Mouse (Mus musculus) limb, embryonic 12.5 days (tissue): ENCODE measurements around the gene Grtp1. TPM values are rescaled to one million over a fixed set of nuclear protein-coding genes. Genes with fewer than 3 reads are reported as not detected.
A peak's percentile ranks its signal among the peaks of the same experiment; 100 is the strongest.

Source experiments
- ATAC-seq: fragments of 200-750 bp; cut with Nextera tagmentation; 2 replicates; pipeline ENCODE4 v1.8.0; 2017; ENCODE audit warnings: low read depth, moderate TSS enrichment; ENCODE audit not compliant: insufficient number of reproducible peaks, insufficient read depth, low FRiP score, low TSS enrichment
- H3K27ac ChIP-seq: fragments of 300-500 bp; sonication (generic); 2 replicates; pipeline ENCODE4 v1.5.1; 2016; ENCODE audit warnings: mild to moderate bottlenecking, moderate library complexity
- H3K27me3 ChIP-seq: fragments of 300-500 bp; sonication (generic); 2 replicates; pipeline ENCODE4 v1.6.1; 2016; ENCODE audit warnings: mild to moderate bottlenecking, moderate library complexity
- H3K36me3 ChIP-seq: fragments of 300-500 bp; sonication (generic); 2 replicates; pipeline ENCODE4 v1.6.1; 2016; ENCODE audit warnings: mild to moderate bottlenecking, moderate library complexity
- H3K4me1 ChIP-seq: fragments of 300-500 bp; sonication (generic); replicated peaks from 2 replicates; pipeline ENCODE4 v1.6.1; 2016
- H3K4me2 ChIP-seq: fragments of 300-500 bp; sonication (generic); 2 replicates; pipeline ENCODE4 v1.6.1; 2016; ENCODE audit warnings: mild to moderate bottlenecking, moderate library complexity
- H3K4me3 ChIP-seq: fragments of 300-500 bp; sonication (generic); replicated peaks from 2 replicates; pipeline ENCODE4 v1.5.1; 2016; ENCODE audit warnings: mild to moderate bottlenecking
- H3K9ac ChIP-seq: fragments of 300-500 bp; sonication (generic); replicated peaks from 2 replicates; pipeline ENCODE4 v1.6.1; 2016; ENCODE audit warnings: mild to moderate bottlenecking, moderate library complexity
- H3K9me3 ChIP-seq: fragments of 300-500 bp; sonication (generic); 2 replicates; pipeline ENCODE4 v1.6.1; 2016; ENCODE audit warnings: mild to moderate bottlenecking, moderate library complexity
- WGBS: fragments of 180-500 bp; shearing (Covaris S2); methylation state at CpG from one replicate; pipeline ENCODE4 v1.1.7; 2016; 5-methylcytosine and 5-hydroxymethylcytosine counted together
- polyA plus RNA-seq: library from polyadenylated mRNA; unstranded; fragments of >200 nt; fragmentation: Nextera tagmentation; extraction: Ambion mirVana; gene quantifications from 2 replicates; pipeline ENCODE4 v1.2.1, GENCODE M21; 2016

Gene Grtp1
- polyA plus RNA-seq, 1 experiment from 2014 or later = 14.6 TPM

GRCm38 (mm10) chr8:13226288-13226687, 25.9 kb upstream of the Grtp1 start:
- Histone ChIP-seq H3K4me1 (peaks cover 17% of the 10 kb centered on the region), H3K36me3 (no peaks in the 10 kb centered on the region), H3K4me2 (no peak overlapping the region), H3K4me3 (no peak overlapping the region), H3K9ac (0 out of 2 replicates have a peak overlapping the region, but pooled peaks have one; percentile 27), H3K27me3 (peaks cover 24% of the 10 kb centered on the region; the same call in 1 of the 2 replicates), H3K27ac (no peak overlapping the region), H3K9me3 (no peaks in the 10 kb centered on the region)
- 66% methylated on average over 6 of the region's 6 CpGs for WGBS
- ATAC-seq = peak; percentile 34; the same call in 1 of the 2 replicates

GRCm38 (mm10) chr8:13224426-13224825, 24.0 kb upstream of the Grtp1 start:
- Histone ChIP-seq H3K36me3 (no peaks in the 10 kb centered on the region), H3K4me1 (peaks cover 14% of the 10 kb centered on the region), H3K27me3 (peaks cover 20% of the 10 kb centered on the region; the same call in 1 of the 2 replicates), H3K9me3 (no peaks in the 10 kb centered on the region), H3K27ac (no peak overlapping the region), H3K4me2 (no peak overlapping the region), H3K4me3 (no peak overlapping the region), H3K9ac (no peak overlapping the region)
- no peak for ATAC-seq
- WGBS = 83% methylated on average over 9 of the region's 9 CpGs

GRCm38 (mm10) chr8:13218441-13218840, 18.0 kb upstream of the Grtp1 start:
- Histone ChIP-seq H3K4me1 (peaks cover 6% of the 10 kb centered on the region), H3K4me3 (no peak overlapping the region), H3K36me3 (no peaks in the 10 kb centered on the region), H3K27ac (no peak overlapping the region), H3K9ac (no peak overlapping the region), H3K4me2 (no peak overlapping the region), H3K9me3 (no peaks in the 10 kb centered on the region), H3K27me3 (no peaks in the 10 kb centered on the region)
- ATAC-seq = no peak
- WGBS = 79% methylated on average over 4 of the region's 4 CpGs

- ATAC-seq = no peak
These were observed 17.6 kb upstream of the Grtp1 start for GRCm38 (mm10) chr8:13217986-13218385.

GRCm38 (mm10) chr8:13217093-13217492, 16.7 kb upstream of the Grtp1 start:
- H3K4me1 ChIP-seq = peaks cover 11% of the 10 kb centered on the region
- no peaks in the 10 kb centered on the region for H3K36me3 ChIP-seq
- H3K4me3 ChIP-seq = no peak overlapping the region
- no peak for ATAC-seq
- 34% methylated on average over 5 of the region's 5 CpGs for WGBS
- H3K9ac ChIP-seq = no peak overlapping the region
- H3K9me3 ChIP-seq = no peaks in the 10 kb centered on the region
- no peak overlapping the region for H3K4me2 ChIP-seq
- H3K27ac ChIP-seq = no peak overlapping the region
- H3K27me3 ChIP-seq = no peaks in the 10 kb centered on the region

More at GRCm38 (mm10) chr8:13217986-13218385, 17.6 kb upstream of the Grtp1 start:
- H3K9ac ChIP-seq = no peak overlapping the region
- peaks cover 11% of the 10 kb centered on the region for H3K4me1 ChIP-seq
- H3K27ac ChIP-seq = no peak overlapping the region
- H3K4me3 ChIP-seq = no peak overlapping the region
- H3K27me3 ChIP-seq = no peaks in the 10 kb centered on the region
- no peak overlapping the region for H3K4me2 ChIP-seq
- no peaks in the 10 kb centered on the region for H3K36me3 ChIP-seq
- H3K9me3 ChIP-seq = no peaks in the 10 kb centered on the region

GRCm38 (mm10) chr8:13216386-13216785, 16.0 kb upstream of the Grtp1 start:
- no peak for ATAC-seq
- peaks cover 11% of the 10 kb centered on the region for H3K4me1 ChIP-seq
- WGBS = 74% methylated on average over 8 of the region's 8 CpGs
- H3K27me3 ChIP-seq = no peaks in the 10 kb centered on the region
- no peak overlapping the region for H3K4me2 ChIP-seq
- H3K4me3 ChIP-seq = no peak overlapping the region
- H3K27ac ChIP-seq = no peak overlapping the region
- H3K36me3 ChIP-seq = no peaks in the 10 kb centered on the region
- 0 out of 2 replicates have a peak overlapping the region, but pooled peaks have one; percentile 12 for H3K9ac ChIP-seq
- no peaks in the 10 kb centered on the region for H3K9me3 ChIP-seq

- Histone ChIP-seq H3K9me3 (no peaks in the 10 kb centered on the region), H3K4me1 (peaks cover 11% of the 10 kb centered on the region), H3K9ac (no peak overlapping the region), H3K36me3 (no peaks in the 10 kb centered on the region), H3K27ac (no peak overlapping the region), H3K4me3 (no peak overlapping the region), H3K4me2 (peak overlapping the region; percentile 45), H3K27me3 (no peaks in the 10 kb centered on the region)
- peak; percentile 58; the same call in 1 of the 2 replicates for ATAC-seq
- 19% methylated on average over 10 of the region's 10 CpGs for WGBS
These were observed 13.3 kb upstream of the Grtp1 start for GRCm38 (mm10) chr8:13213479-13214268.

- peaks cover 11% of the 10 kb centered on the region for H3K4me1 ChIP-seq
- H3K27me3 ChIP-seq = 0 out of 2 replicates have a peak, but pooled peaks cover 2% of the 10 kb centered on the region
- no peaks in the 10 kb centered on the region for H3K36me3 ChIP-seq
- 52% methylated on average over 1 of the region's 1 CpGs for WGBS
- no peak for ATAC-seq
- H3K4me3 ChIP-seq = no peak overlapping the region
- no peak overlapping the region for H3K27ac ChIP-seq
- H3K9ac ChIP-seq = no peak overlapping the region
- H3K9me3 ChIP-seq = no peaks in the 10 kb centered on the region
- no peak overlapping the region for H3K4me2 ChIP-seq
These were observed 9.3 kb upstream of the Grtp1 start for GRCm38 (mm10) chr8:13209770-13210169.

- WGBS = 40% methylated on average over 6 of the region's 6 CpGs
- no peak for ATAC-seq
These were observed 8.4 kb upstream of the Grtp1 start for GRCm38 (mm10) chr8:13208627-13209355.

GRCm38 (mm10) chr8:13206290-13206689, 5.9 kb upstream of the Grtp1 start:
- WGBS = 21% methylated on average over 5 of the region's 5 CpGs
- no peak for ATAC-seq

More at GRCm38 (mm10) chr8:13208627-13209355, 8.4 kb upstream of the Grtp1 start:
- Histone ChIP-seq H3K9ac (no peak overlapping the region), H3K4me3 (no peak overlapping the region), H3K27ac (no peak overlapping the region), H3K4me1 (peaks cover 8% of the 10 kb centered on the region), H3K9me3 (no peaks in the 10 kb centered on the region), H3K27me3 (peaks cover 5% of the 10 kb centered on the region; the same call in 1 of the 2 replicates), H3K4me2 (no peak overlapping the region), H3K36me3 (no peaks in the 10 kb centered on the region)

GRCm38 (mm10) chr8:13205311-13205710, 4.9 kb upstream of the Grtp1 start:
- WGBS = 77% methylated on average over 5 of the region's 5 CpGs
- Histone ChIP-seq H3K27ac (no peak overlapping the region), H3K27me3 (peaks cover 38% of the 10 kb centered on the region), H3K4me2 (no peak overlapping the region), H3K4me1 (peaks cover 4% of the 10 kb centered on the region; the same call in 1 of the 2 replicates), H3K4me3 (no peak overlapping the region), H3K9ac (no peak overlapping the region), H3K9me3 (no peaks in the 10 kb centered on the region), H3K36me3 (no peaks in the 10 kb centered on the region)
- ATAC-seq = no peak

More at GRCm38 (mm10) chr8:13206290-13206689, 5.9 kb upstream of the Grtp1 start:
- no peaks in the 10 kb centered on the region for H3K9me3 ChIP-seq
- no peaks in the 10 kb centered on the region for H3K4me1 ChIP-seq
- no peaks in the 10 kb centered on the region for H3K36me3 ChIP-seq
- H3K4me2 ChIP-seq = no peak overlapping the region
- no peak overlapping the region for H3K4me3 ChIP-seq
- H3K27ac ChIP-seq = no peak overlapping the region
- peaks cover 28% of the 10 kb centered on the region for H3K27me3 ChIP-seq
- no peak overlapping the region for H3K9ac ChIP-seq
